Mouse (Mus musculus) testis, adult 2 months (tissue): ENCODE measurements around the gene Galnt18.

ENCODE experiments used
- CTCF ChIP-seq: fragments of 200-500 bp; IDR thresholded peaks from 2 replicates; pipeline ENCODE4 v1.5.1; 2012; ENCODE audit warnings: low read depth, mild to moderate bottlenecking, inconsistent platforms, low read length, moderate library complexity; ENCODE audit not compliant: control insufficient read depth, insufficient read depth, insufficient replicate concordance
- POLR2A ChIP-seq: fragments of 200-500 bp; IDR thresholded peaks from 2 replicates; pipeline ENCODE4 v1.6.1; 2012; ENCODE audit warnings: low read depth, mild to moderate bottlenecking, inconsistent platforms, low read length, moderate library complexity; ENCODE audit not compliant: control insufficient read depth

- TF ChIP-seq POLR2A (no peak), CTCF (no peak)
These were observed 42.4 kb downstream of the Galnt18 start for GRCm38 (mm10) chr7:111737426-111737825.
